Mouse (Mus musculus): ENCODE measurements around the gene Slit2. TPM values are rescaled to one million over a fixed set of nuclear protein-coding genes. Genes with fewer than 3 reads are reported as not detected.

The Slit2 gene
- total RNA-seq, 2 experiments from 2014 or later: not detected

GRCm38 (mm10) chr5:48345095-48345982, 362.4 kb downstream of the Slit2 start:
- ATAC-seq (replicated peaks; ENCODE audit: low FRiP score, low TSS enrichment, poor library complexity, severe bottlenecking): peak; percentile 70; the same call in 1 of the 2 replicates

GRCm38 (mm10) chr5:48345983-48346648, 363.2 kb downstream of the Slit2 start:
- no peak for ATAC-seq (replicated peaks; ENCODE audit: low FRiP score, low TSS enrichment, poor library complexity, severe bottlenecking)

GRCm38 (mm10) chr5:48349309-48349708, 366.4 kb downstream of the Slit2 start:
- ATAC-seq (replicated peaks; ENCODE audit: low FRiP score, low TSS enrichment, poor library complexity, severe bottlenecking): no peak

All from megakaryocyte-erythroid progenitor cell, adult 5-6 weeks (primary cell).